Mouse (Mus musculus) erythroid progenitor cell, adult 5-6 weeks (primary cell): ENCODE results near the gene Ddx10. TPM values are rescaled to one million over a fixed set of nuclear protein-coding genes. Genes with fewer than 3 reads are reported as not detected.

Source experiments
- ATAC-seq: replicated peaks from 2 replicates; pipeline ENCODE4 v1.8.0; 2016; ENCODE audit warnings: moderate number of reproducible peaks, mild to moderate bottlenecking, moderate TSS enrichment, inconsistent platforms; ENCODE audit not compliant: poor library complexity, low FRiP score, severe bottlenecking
- total RNA-seq, 2 experiments: library from RNA; stranded (forward) in 1 of 2; stranded (reverse) in 1 of 2; fragments of 150-400 nt in 1 of 2; fragments of 186-747, 209-891 nt in 1 of 2; gene quantifications; 2 replicates each; pipeline versions ENCODE4 v1.2.3 to v1.2.4; 2015 to 2017; ENCODE audit warnings: low replicate concordance in 2 of 2

Gene Ddx10
- total RNA-seq (2015; ENCODE audit: low replicate concordance) (4.0 and 14.7 TPM in 2 replicates), total RNA-seq (2017; ENCODE audit: low replicate concordance) (3.4 and 4.0 TPM in 2 replicates)

- ATAC-seq, result peak; percentile 99
Measured at GRCm38 (mm10) chr9:53247953-53248397, at the start of gene Ddx10. TSS of gene Ddx10 (minus strand) at chr9:53248053.

GRCm38 (mm10) chr9:53292833-53293232, 45.0 kb upstream of the Ddx10 start:
- no peak for ATAC-seq

- ATAC-seq, result no peak
Measured at GRCm38 (mm10) chr9:53290006-53290405, 42.2 kb upstream of the Ddx10 start.

GRCm38 (mm10) chr9:53286793-53287192, 38.9 kb upstream of the Ddx10 start:
- no peak for ATAC-seq

- ATAC-seq, result no peak
Measured at GRCm38 (mm10) chr9:53278997-53279396, 31.1 kb upstream of the Ddx10 start.

- no peak for ATAC-seq
Measured at GRCm38 (mm10) chr9:53276381-53276780, 28.5 kb upstream of the Ddx10 start.

- no peak for ATAC-seq
Measured at GRCm38 (mm10) chr9:53272714-53273113, 24.9 kb upstream of the Ddx10 start.

- no peak for ATAC-seq
Measured at GRCm38 (mm10) chr9:53272207-53272606, 24.4 kb upstream of the Ddx10 start.

- no peak for ATAC-seq
Measured at GRCm38 (mm10) chr9:53271281-53272022, 23.6 kb upstream of the Ddx10 start.

GRCm38 (mm10) chr9:53269466-53269755, 21.6 kb upstream of the Ddx10 start:
- no peak for ATAC-seq

GRCm38 (mm10) chr9:53268731-53269465, 21.0 kb upstream of the Ddx10 start:
- ATAC-seq, result no peak

- ATAC-seq, result no peak
Measured at GRCm38 (mm10) chr9:53268036-53268435, 20.2 kb upstream of the Ddx10 start.

GRCm38 (mm10) chr9:53265589-53265988, 17.7 kb upstream of the Ddx10 start:
- ATAC-seq, result no peak

- no peak for ATAC-seq
Measured at GRCm38 (mm10) chr9:53264387-53264786, 16.5 kb upstream of the Ddx10 start.

GRCm38 (mm10) chr9:53258199-53258598, 10.3 kb upstream of the Ddx10 start:
- no peak for ATAC-seq

- ATAC-seq, result no peak
Measured at GRCm38 (mm10) chr9:53257772-53258171, 9.9 kb upstream of the Ddx10 start.

GRCm38 (mm10) chr9:53256690-53257305, 8.9 kb upstream of the Ddx10 start:
- no peak for ATAC-seq

GRCm38 (mm10) chr9:53254368-53254767, 6.5 kb upstream of the Ddx10 start:
- ATAC-seq, result peak; percentile 72

GRCm38 (mm10) chr9:53247516-53247915, 337 bp downstream of the Ddx10 start:
- ATAC-seq, result peak; percentile 41

- ATAC-seq, result no peak
Measured at GRCm38 (mm10) chr9:53218181-53218580, 29.7 kb downstream of the Ddx10 start.

GRCm38 (mm10) chr9:53208283-53208682, 39.6 kb downstream of the Ddx10 start:
- no peak for ATAC-seq
